Mouse (Mus musculus) lung, adult 2 months (tissue): ENCODE results near the gene Spam1.

Source experiments
- CTCF ChIP-seq: fragments of 200-500 bp; IDR thresholded peaks from 2 replicates; pipeline ENCODE4 v1.5.1; 2011; ENCODE audit warnings: mild to moderate bottlenecking, low read length, control low read depth; ENCODE audit not compliant: insufficient read depth
- POLR2A ChIP-seq: fragments of 200-500 bp; IDR thresholded peaks from 2 replicates; pipeline ENCODE4 v1.6.1; 2011; ENCODE audit warnings: low read depth, mild to moderate bottlenecking, control low read depth, low read length, borderline replicate concordance; ENCODE audit errors: extremely low read depth

GRCm38 (mm10) chr6:24779182-24779581 lies 11.8 kb upstream of the Spam1 start:
- no peak for TF ChIP-seq POLR2A
- no peak for TF ChIP-seq CTCF
